In genomic region chr1:171390101-171390500, GRCm38 (mm10) we compare ENCODE assay signal across 9 mouse cellular contexts. TPM values are rescaled to one million over a fixed set of nuclear protein-coding genes. Genes with fewer than 3 reads are reported as not detected.
DNase-seq lines count a peak whose midpoint lies in the region; ATAC-seq lines count a peak whose summit lies in the region.
"Had no signal": no experiment of that assay in that cellular context is flagged by ENCODE, and none has a peak within 500 bp of the region (broad histone marks: within the 10 kb centered on the region; RNA-seq: fewer than 3 reads in every experiment).

No protein-coding gene starts in this region.

- no peaks in the 10 kb centered on the region for H3K9me3 ChIP-seq in stomach, embryonic 16.5 days (replicated peaks; ENCODE audit: control insufficient read depth, low read length)
- no peaks in the 10 kb centered on the region for H3K9me3 ChIP-seq in forebrain, embryonic 15.5 days
- H3K9me3 ChIP-seq: limb, embryonic 15.5 days had no signal

- H3K9ac ChIP-seq in stomach, embryonic 16.5 days (ENCODE audit: low read length), result 0 out of 2 replicates have a peak overlapping the region, but pooled peaks have one; percentile 2
- H3K9ac ChIP-seq in forebrain, embryonic 15.5 days (replicated peaks), result no peak overlapping the region
- H3K9ac ChIP-seq: limb, embryonic 15.5 days had no signal

- no peaks in the 10 kb centered on the region for H3K36me3 ChIP-seq in stomach, embryonic 16.5 days (ENCODE audit: control insufficient read depth, insufficient read depth, low read length)
- no peaks in the 10 kb centered on the region for H3K36me3 ChIP-seq in forebrain, embryonic 15.5 days
- H3K36me3 ChIP-seq: limb, embryonic 15.5 days had no signal

- peak overlapping the region; percentile 32; the same call in 1 of the 2 replicates for H3K27ac ChIP-seq in stomach, embryonic 16.5 days (ENCODE audit: low read length)
- no peak overlapping the region for H3K27ac ChIP-seq in forebrain, embryonic 15.5 days (replicated peaks)
- H3K27ac ChIP-seq: limb, embryonic 15.5 days had no signal

- H3K4me1 ChIP-seq in stomach, embryonic 16.5 days (ENCODE audit: control insufficient read depth, insufficient read depth, low read length), result no peaks in the 10 kb centered on the region
- H3K4me1 ChIP-seq in forebrain, embryonic 15.5 days, result no peaks in the 10 kb centered on the region

- peak; percentile 82 for ATAC-seq in common myeloid progenitor, adult 5-6 weeks (replicated peaks; ENCODE audit: low read depth, poor library complexity, severe bottlenecking)
- peak; percentile 26; the same call in 1 of the 2 replicates for ATAC-seq in stomach, embryonic 16.5 days (ENCODE audit: insufficient read depth, low FRiP score)
- ATAC-seq in forebrain, embryonic 15.5 days (replicated peaks), result no peak

- WGBS in stomach, embryonic 16.5 days, result 63% methylated on average over 4 of the region's 4 CpGs
- WGBS in forebrain, embryonic 15.5 days, result 83% methylated on average over 4 of the region's 4 CpGs

- peak; percentile 27 for DNase-seq in adrenal gland, adult 2 months
- DNase-seq in adrenal gland, adult (ENCODE audit: inconsistent age in 2 of 2, low spot score in 1 of 2), result no peak
- peak; percentile 43 for DNase-seq in lung, postnatal 10 days
- no peak for DNase-seq in cerebellum, postnatal 10 days
- DNase-seq in ovary, adult 18-20 months (ENCODE audit: low spot score), result no peak

- H3K4me2 ChIP-seq in stomach, embryonic 16.5 days (ENCODE audit: low read depth, low read length), result no peak overlapping the region
- H3K4me2 ChIP-seq in forebrain, embryonic 15.5 days (replicated peaks), result no peak overlapping the region
- H3K4me2 ChIP-seq: limb, embryonic 15.5 days had no signal

- H3K4me3 ChIP-seq in stomach, embryonic 16.5 days (replicated peaks; ENCODE audit: low read length), result peak overlapping the region; percentile 14; the same call in 1 of the 2 replicates
- H3K4me3 ChIP-seq in forebrain, embryonic 15.5 days, result no peak overlapping the region
- H3K4me3 ChIP-seq: limb, embryonic 15.5 days had no signal

- H3K27me3 ChIP-seq in stomach, embryonic 16.5 days (ENCODE audit: control insufficient read depth, insufficient read depth, low read length), result no peaks in the 10 kb centered on the region; the same call in 1 of the 2 replicates
- H3K27me3 ChIP-seq in forebrain, embryonic 15.5 days, result no peaks in the 10 kb centered on the region
- H3K27me3 ChIP-seq: limb, embryonic 15.5 days had no signal

RNA-seq across cellular contexts. Expression of gene Arhgap30, which starts 1.3 kb away (rescaled TPM):
- total RNA-seq in adrenal gland, adult 2 months (2021), result 1 to 10 TPM; 2.7 to 4.1 TPM
- 2.3 and 2.6 TPM in 2 replicates for polyA plus RNA-seq in adrenal gland, adult 2 months (2012; rRNA removed)
- total RNA-seq in common myeloid progenitor, adult 5-6 weeks (2017), result 63.0 and 77.8 TPM in 2 replicates
- polyA plus RNA-seq in stomach, embryonic 16.5 days (2015; fragmentation: Nextera tagmentation; extraction: Ambion mirVana), result 2.9 and 3.8 TPM in 2 replicates
- polyA plus RNA-seq in forebrain, embryonic 15.5 days (2015; fragmentation: Nextera tagmentation; extraction: Ambion mirVana), result 0.61 and 0.71 TPM in 2 replicates

RNA-seq across cellular contexts. Expression of gene Nectin4, which starts 20.2 kb away (rescaled TPM):
- total RNA-seq in adrenal gland, adult 2 months (2021), result under 1 TPM; 0.09 to 0.14 TPM
- 0.20 and 0.21 TPM in 2 replicates for polyA plus RNA-seq in adrenal gland, adult 2 months (2012; rRNA removed)
- total RNA-seq in common myeloid progenitor, adult 5-6 weeks (2017), result 2.3 and 2.4 TPM in 2 replicates
- 42.8 and 62.7 TPM in 2 replicates for polyA plus RNA-seq in stomach, embryonic 16.5 days (2015; fragmentation: Nextera tagmentation; extraction: Ambion mirVana)
- polyA plus RNA-seq in forebrain, embryonic 15.5 days (2015; fragmentation: Nextera tagmentation; extraction: Ambion mirVana), result 0.49 and 0.74 TPM in 2 replicates

RNA-seq across cellular contexts. Expression of gene Usf1, which starts 21.0 kb away (rescaled TPM):
- total RNA-seq in adrenal gland, adult 2 months (2021), result 10 to 100 TPM; 50.9 to 68.8 TPM
- polyA plus RNA-seq in adrenal gland, adult 2 months (2012; rRNA removed), result 71.6 and 85.0 TPM in 2 replicates
- 47.1 and 48.6 TPM in 2 replicates for total RNA-seq in common myeloid progenitor, adult 5-6 weeks (2017)
- 63.4 and 64.7 TPM in 2 replicates for polyA plus RNA-seq in stomach, embryonic 16.5 days (2015; fragmentation: Nextera tagmentation; extraction: Ambion mirVana)
- 229 and 235 TPM in 2 replicates for polyA plus RNA-seq in forebrain, embryonic 15.5 days (2015; fragmentation: Nextera tagmentation; extraction: Ambion mirVana)

RNA-seq across cellular contexts. Expression of gene Tstd1, which starts 28.6 kb away (rescaled TPM):
- total RNA-seq in adrenal gland, adult 2 months (2021), result 1 to 10 TPM; 3.0 to 5.0 TPM
- polyA plus RNA-seq in adrenal gland, adult 2 months (2012; rRNA removed), result 0.49 and 0.99 TPM in 2 replicates
- total RNA-seq in common myeloid progenitor, adult 5-6 weeks (2017), result 0.18 and 1.2 TPM in 2 replicates
- 7.6 and 8.3 TPM in 2 replicates for polyA plus RNA-seq in stomach, embryonic 16.5 days (2015; fragmentation: Nextera tagmentation; extraction: Ambion mirVana)
- 12.3 and 13.0 TPM in 2 replicates for polyA plus RNA-seq in forebrain, embryonic 15.5 days (2015; fragmentation: Nextera tagmentation; extraction: Ambion mirVana)

RNA-seq across cellular contexts. Expression of gene Klhdc9, which starts 29.5 kb away (rescaled TPM):
- total RNA-seq in adrenal gland, adult 2 months (2021), result 1 to 10 TPM; 1.1 to 3.8 TPM
- 3.3 and 4.3 TPM in 2 replicates for polyA plus RNA-seq in adrenal gland, adult 2 months (2012; rRNA removed)
- 1.1 and 3.9 TPM in 2 replicates for total RNA-seq in common myeloid progenitor, adult 5-6 weeks (2017)
- polyA plus RNA-seq in stomach, embryonic 16.5 days (2015; fragmentation: Nextera tagmentation; extraction: Ambion mirVana), result 0.76 and 1.3 TPM in 2 replicates
- polyA plus RNA-seq in forebrain, embryonic 15.5 days (2015; fragmentation: Nextera tagmentation; extraction: Ambion mirVana), result 3.8 and 4.0 TPM in 2 replicates

Comparison
In these comparisons a context has a peak if more than half of its experiments do, and no peak if none do; other contexts are left out.
1. DNase-seq: peak in adrenal gland, adult 2 months (single experiment) and lung, postnatal 10 days (single experiment); none in adrenal gland, adult (0 of 2), cerebellum, postnatal 10 days (0 of 2) and ovary, adult 18-20 months (single experiment).
2. RNA of gene Nectin4, which starts 20.2 kb away (polyA plus RNA-seq): 42.8 to 62.7 TPM in stomach, embryonic 16.5 days; 0.49 to 0.74 TPM in forebrain, embryonic 15.5 days and 0.20 to 0.21 TPM in adrenal gland, adult 2 months; every median in the first group is over 10 times any median in the second.